Mouse (Mus musculus) heart, postnatal 0 days (tissue): Measurements from ENCODE around the gene Phtf1.

ENCODE experiments used
- CTCF ChIP-seq: IDR thresholded peaks from 2 replicates; pipeline ENCODE4 v1.5.1; 2016; ENCODE audit warnings: antibody characterized with exemption, control low read depth, low read depth
- EP300 ChIP-seq: IDR thresholded peaks from 2 replicates; pipeline ENCODE4 v1.6.1; 2016; ENCODE audit warnings: antibody characterized with exemption, low read depth

- TF ChIP-seq EP300 (no peak), CTCF (no peak)
Measured at GRCm38 (mm10) chr3:104017931-104018330, 50.0 kb downstream of the Phtf1 start.
